Mouse (Mus musculus) heart, adult 2 months (tissue): ENCODE data around the gene Klhl18. TPM values are rescaled to one million over a fixed set of nuclear protein-coding genes. Genes with fewer than 3 reads are reported as not detected.
A peak's percentile ranks its signal among the peaks of the same experiment; 100 is the strongest.

ENCODE experiments used
- DNase-seq, 2 experiments: peaks; one replicate each; pipeline ENCODE4 v3.0.0; 2021
- H3K27ac ChIP-seq: fragments of 200-600 bp; 2 replicates; pipeline ENCODE4 v1.8.1; 2022
- H3K27me3 ChIP-seq: fragments of 200-500 bp; 2 replicates; pipeline ENCODE4 v1.6.1; 2012; ENCODE audit warnings: mild to moderate bottlenecking, low read length, inconsistent platforms, mixed read lengths; ENCODE audit not compliant: control insufficient read depth, insufficient read depth
- H3K36me3 ChIP-seq: fragments of 200-500 bp; 2 replicates; pipeline ENCODE4 v1.6.1; 2012; ENCODE audit warnings: low read length, inconsistent platforms; ENCODE audit not compliant: control insufficient read depth, insufficient read depth
- H3K4me1 ChIP-seq: fragments of 200-500 bp; 2 replicates; pipeline ENCODE4 v1.6.1; 2011; ENCODE audit warnings: low read length; ENCODE audit not compliant: control insufficient read depth, insufficient read depth
- H3K4me3 ChIP-seq: fragments of 200-600 bp; 2 replicates; pipeline ENCODE4 v1.8.1; 2022
- H3K79me2 ChIP-seq: fragments of 200-500 bp; replicated peaks from 2 replicates; pipeline ENCODE4 v1.6.1; 2012; ENCODE audit warnings: mild to moderate bottlenecking, inconsistent platforms, low read length, moderate library complexity, mixed read lengths; ENCODE audit not compliant: control insufficient read depth, insufficient read depth
- H3K9ac ChIP-seq: fragments of 200-500 bp; 2 replicates; pipeline ENCODE4 v1.6.1; 2012; ENCODE audit warnings: low read depth, mild to moderate bottlenecking, control low read depth, inconsistent platforms, low read length, mixed read lengths
- CTCF ChIP-seq: fragments of 200-600 bp; IDR thresholded peaks from 2 replicates; pipeline ENCODE4 v1.8.1; 2022; ENCODE audit warnings: antibody characterized with exemption, mild to moderate bottlenecking, moderate library complexity
- EP300 ChIP-seq: fragments of 200-500 bp; IDR thresholded peaks from 2 replicates; pipeline ENCODE4 v1.6.1; 2011; ENCODE audit warnings: low read depth, low read length, control low read depth; ENCODE audit not compliant: insufficient read depth
- POLR2A ChIP-seq: fragments of 200-500 bp; IDR thresholded peaks from 2 replicates; pipeline ENCODE4 v1.6.1; 2011; ENCODE audit warnings: mild to moderate bottlenecking, low read depth, low read length, control low read depth; ENCODE audit not compliant: insufficient read depth
- WGBS: fragments of 180-500 bp; shearing (Covaris S2); methylation state at CpG from one replicate; pipeline ENCODE4 v1.1.7; 2018; 5-methylcytosine and 5-hydroxymethylcytosine counted together
- intact Hi-C: fragments of 180-260 bp; cut with DNase I; formaldehyde crosslinking; loops from one replicate; pipeline ENCODE4 v1.15.1; 2025
- polyA plus RNA-seq: library from polyadenylated mRNA; depleted of rRNA; stranded (reverse); fragments of >200 nt; gene quantifications from 2 replicates; pipeline ENCODE4 v1.2.3, GENCODE M21; 2012
- total RNA-seq, 2 experiments: library from RNA; stranded (reverse); gene quantifications; 2 replicates each; pipeline ENCODE4 v1.2.3; 2021

The Klhl18 gene
- total and polyA plus RNA-seq, 3 experiments, result 11.4 to 13.0 (median 12.0) TPM

DNA sequence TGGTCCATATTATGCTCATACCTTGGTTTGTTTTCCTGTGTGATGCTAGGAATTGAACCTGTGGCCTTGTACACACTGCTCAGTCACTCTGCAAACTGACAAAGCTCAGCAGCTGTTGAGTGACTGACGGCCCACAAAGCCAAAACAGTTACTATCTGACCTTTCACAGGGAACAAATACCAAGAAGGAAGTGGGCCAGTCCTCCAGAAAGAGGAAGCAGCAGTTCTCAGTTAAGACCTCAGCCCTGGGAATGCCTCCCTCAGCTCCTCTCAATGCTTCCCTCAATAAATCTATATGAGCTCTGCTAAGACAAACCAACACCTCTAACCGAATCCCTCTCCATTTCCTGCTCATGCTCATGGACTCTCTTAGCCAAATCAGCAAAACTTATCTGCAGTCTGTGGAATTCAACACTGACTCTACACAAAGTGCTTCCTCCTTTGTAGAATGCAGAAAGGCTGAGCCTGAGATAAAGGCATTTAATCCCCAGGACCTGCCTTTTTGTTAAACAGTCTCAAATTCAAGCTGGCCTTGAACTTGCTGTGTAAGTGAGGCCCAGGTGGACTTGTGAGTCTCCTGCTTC, 17.3 kb downstream of the Klhl18 start:
- TF ChIP-seq CTCF (no peak), POLR2A (no peak), EP300 (no peak)
- H3K27ac ChIP-seq, result no peak overlapping the region; the same call in 1 of the 2 replicates
- 23% methylated on average over 2 of the region's 2 CpGs for WGBS
- H3K36me3 ChIP-seq, result no peaks in the 10 kb centered on the region
- intact Hi-C loops, result no loop called here
- DNase-seq, result peak in 1 of 2 experiments; percentile 42
- H3K4me3 ChIP-seq, result no peak overlapping the region
- peaks cover 3% of the 10 kb centered on the region; the same call in 1 of the 2 replicates for H3K4me1 ChIP-seq
- H3K27me3 ChIP-seq, result no peaks in the 10 kb centered on the region
- H3K79me2 ChIP-seq, result no peaks in the 10 kb centered on the region; the same call in 1 of the 2 replicates
- H3K9ac ChIP-seq, result no peak overlapping the region

DNA sequence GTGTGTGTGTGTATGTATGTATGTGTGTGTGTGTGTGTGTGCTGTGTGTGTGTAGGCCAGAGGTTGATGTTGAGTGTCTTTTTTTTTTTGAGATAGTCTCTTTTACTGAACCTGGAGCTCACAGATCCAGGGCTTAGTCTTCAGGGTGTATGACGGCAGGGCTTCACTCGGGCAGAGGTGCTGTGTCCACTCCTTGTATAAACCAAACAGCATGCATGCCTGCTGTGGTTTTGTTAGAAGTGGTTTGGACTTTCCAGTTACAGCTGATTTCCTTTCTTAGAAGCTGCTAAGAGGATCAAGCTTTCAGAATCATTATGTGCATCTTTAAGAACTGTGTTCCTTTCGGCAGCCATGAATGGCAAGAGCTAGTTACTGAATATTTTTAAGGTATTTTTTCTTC, 18.6 kb downstream of the Klhl18 start:
- Histone ChIP-seq H3K27ac (no peak overlapping the region), H3K27me3 (no peaks in the 10 kb centered on the region), H3K4me1 (peaks cover 3% of the 10 kb centered on the region; the same call in 1 of the 2 replicates), H3K4me3 (no peak overlapping the region), H3K36me3 (no peaks in the 10 kb centered on the region), H3K9ac (no peak overlapping the region), H3K79me2 (no peaks in the 10 kb centered on the region; the same call in 1 of the 2 replicates)
- TF ChIP-seq POLR2A, result no peak
- TF ChIP-seq CTCF, result no peak
- no peak for TF ChIP-seq EP300
- intact Hi-C loops, result no loop called here
- no peak for DNase-seq
- WGBS, result 92% methylated on average over 3 of the region's 3 CpGs

- Histone ChIP-seq H3K79me2 (no peaks in the 10 kb centered on the region), H3K36me3 (no peaks in the 10 kb centered on the region), H3K4me3 (no peak overlapping the region), H3K27ac (no peak overlapping the region), H3K4me1 (peaks cover 3% of the 10 kb centered on the region), H3K9ac (no peak overlapping the region), H3K27me3 (no peaks in the 10 kb centered on the region)
- TF ChIP-seq CTCF, result no peak
- 60% methylated on average over 3 of the region's 3 CpGs for WGBS
- intact Hi-C loops, result loop anchor here (5.0 kb wide), 1 partner anchor 255 kb away; no protein-coding TSS in a partner anchor
- DNase-seq, result no peak
Observed at GRCm38 (mm10) chr9:110452523-110452922, 24.0 kb downstream of the Klhl18 start.

GRCm38 (mm10) chr9:110448857-110449617, 27.5 kb downstream of the Klhl18 start:
- Histone ChIP-seq H3K36me3 (no peaks in the 10 kb centered on the region), H3K4me1 (peaks cover 3% of the 10 kb centered on the region), H3K9ac (no peak overlapping the region), H3K27ac (no peak overlapping the region), H3K4me3 (no peak overlapping the region), H3K27me3 (no peaks in the 10 kb centered on the region), H3K79me2 (no peaks in the 10 kb centered on the region)
- TF ChIP-seq CTCF, result peak; percentile 79
- TF ChIP-seq POLR2A, result no peak
- TF ChIP-seq EP300, result peak; percentile 69; the same call in 1 of the 2 replicates
- intact Hi-C loops, result loop anchor here (5.0 kb wide), 1 partner anchor 183 kb away; no protein-coding TSS in a partner anchor
- DNase-seq, result peak; percentile 67 to 72
- 16% methylated on average over 11 of the region's 11 CpGs for WGBS

- no peak for DNase-seq
- no peak overlapping the region for H3K27ac ChIP-seq
- TF ChIP-seq POLR2A (no peak), EP300 (no peak), CTCF (no peak)
- WGBS, result 80% methylated on average over 15 of the region's 15 CpGs
- intact Hi-C loops, result loop anchor here (5.0 kb wide), 1 partner anchor 184 kb away; no protein-coding TSS in a partner anchor
- no peaks in the 10 kb centered on the region for H3K27me3 ChIP-seq
- no peaks in the 10 kb centered on the region for H3K36me3 ChIP-seq
- H3K4me3 ChIP-seq, result no peak overlapping the region
- no peak overlapping the region for H3K9ac ChIP-seq
- H3K4me1 ChIP-seq, result peaks cover 3% of the 10 kb centered on the region
- H3K79me2 ChIP-seq, result no peaks in the 10 kb centered on the region
Observed at GRCm38 (mm10) chr9:110448356-110448755, 28.1 kb downstream of the Klhl18 start.

- intact Hi-C loops, result loop anchor here (5.0 kb wide), 1 partner anchor 342 kb away; no protein-coding TSS in a partner anchor
- DNase-seq, result no peak
- Histone ChIP-seq H3K4me3 (no peak overlapping the region), H3K27ac (no peak overlapping the region), H3K4me1 (no peaks in the 10 kb centered on the region), H3K79me2 (no peaks in the 10 kb centered on the region), H3K27me3 (no peaks in the 10 kb centered on the region), H3K9ac (no peak overlapping the region), H3K36me3 (no peaks in the 10 kb centered on the region)
- 89% methylated on average over 6 of the region's 6 CpGs for WGBS
- TF ChIP-seq EP300 (no peak), POLR2A (no peak), CTCF (no peak)
Observed at GRCm38 (mm10) chr9:110440559-110440958, 35.9 kb downstream of the Klhl18 start.
